Mouse (Mus musculus) spleen, adult 2 months (tissue): ENCODE results near the gene Olfr890. TPM values are rescaled to one million over a fixed set of nuclear protein-coding genes. Genes with fewer than 3 reads are reported as not detected.
"Not testable (repeated sequence)": the region's sequence is repeated elsewhere in the genome, so short reads cannot be mapped to it uniquely, and the experiment has no call there.

Experiments
- DNase-seq, 2 experiments: peaks; one replicate each; pipeline versions ENCODE4 v3.0.0 to v3.0.0-alpha.2; 2012 to 2021; ENCODE audit warnings: low spot score in 2 of 2, low read depth in 1 of 2
- H3K27ac ChIP-seq: fragments of 200-500 bp; 2 replicates; pipeline ENCODE4 v1.5.1; 2012; ENCODE audit warnings: low read length, inconsistent platforms; ENCODE audit not compliant: insufficient read depth
- H3K27me3 ChIP-seq: fragments of 200-500 bp; 2 replicates; pipeline ENCODE4 v1.6.1; 2012; ENCODE audit warnings: mild to moderate bottlenecking, moderate library complexity, low read length, inconsistent platforms; ENCODE audit not compliant: control insufficient read depth, insufficient read depth
- H3K36me3 ChIP-seq: fragments of 200-500 bp; 2 replicates; pipeline ENCODE4 v1.6.1; 2012; ENCODE audit warnings: mild to moderate bottlenecking, low read length, inconsistent platforms; ENCODE audit not compliant: control insufficient read depth, insufficient read depth
- H3K4me1 ChIP-seq: fragments of 200-500 bp; 2 replicates; pipeline ENCODE4 v1.6.1; 2011; ENCODE audit warnings: inconsistent platforms; ENCODE audit not compliant: control insufficient read depth, insufficient read depth, insufficient read length
- H3K4me3 ChIP-seq: fragments of 200-500 bp; 2 replicates; pipeline ENCODE4 v1.5.1; 2011; ENCODE audit warnings: mild to moderate bottlenecking, inconsistent platforms; ENCODE audit not compliant: insufficient read depth, insufficient read length; ENCODE audit errors: extremely low read depth
- CTCF ChIP-seq: fragments of 200-500 bp; IDR thresholded peaks from 2 replicates; pipeline ENCODE4 v1.5.1; 2011; ENCODE audit warnings: mild to moderate bottlenecking, inconsistent platforms; ENCODE audit not compliant: insufficient read depth, insufficient read length, insufficient replicate concordance; ENCODE audit errors: extremely low read depth
- POLR2A ChIP-seq: fragments of 200-500 bp; IDR thresholded peaks from 2 replicates; pipeline ENCODE4 v1.6.1; 2011; ENCODE audit warnings: low read depth, low read length, inconsistent platforms
- WGBS: fragments of 180-500 bp; shearing (Covaris S2); methylation state at CpG from one replicate; pipeline ENCODE4 v1.1.7; 2018; 5-methylcytosine and 5-hydroxymethylcytosine counted together
- polyA plus RNA-seq: library from polyadenylated mRNA; depleted of rRNA; stranded (reverse); fragments of >200 nt; gene quantifications from 2 replicates; pipeline ENCODE4 v1.2.3, GENCODE M21; 2012; rRNA removed

Gene Olfr890
- polyA plus RNA-seq = not detected in 2 replicates

DNA sequence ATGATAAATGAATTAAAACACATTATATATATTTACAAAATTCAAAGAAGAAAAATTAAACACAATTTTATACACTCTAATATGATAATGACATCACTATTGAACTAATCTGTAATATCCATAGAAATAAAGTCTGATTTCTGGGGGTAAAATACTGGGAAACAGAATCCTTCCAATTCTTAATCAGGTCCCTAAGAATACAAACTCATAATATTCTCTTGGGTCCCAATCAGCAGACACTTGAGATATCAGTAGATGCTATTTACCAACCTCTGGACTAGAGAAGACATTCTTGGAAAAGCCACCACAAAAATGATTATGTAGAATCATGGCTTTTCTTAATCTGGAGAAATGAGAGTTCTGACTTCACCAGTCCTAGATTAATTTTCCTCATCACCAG, at the start of gene Olfr890:
Gene Olfr890, plus strand, starts transcription at position 301 of the 400 bp plus-strand sequence.
- DNase-seq = no peak
- Histone ChIP-seq H3K4me1 (no peaks in the 10 kb centered on the region), H3K36me3 (no peaks in the 10 kb centered on the region), H3K27me3 (no peaks in the 10 kb centered on the region), H3K4me3 (no peak within 1 kb of the TSS), H3K27ac (no peak within 1 kb of the TSS)
- TF ChIP-seq CTCF (no peak), POLR2A (no peak)

DNA sequence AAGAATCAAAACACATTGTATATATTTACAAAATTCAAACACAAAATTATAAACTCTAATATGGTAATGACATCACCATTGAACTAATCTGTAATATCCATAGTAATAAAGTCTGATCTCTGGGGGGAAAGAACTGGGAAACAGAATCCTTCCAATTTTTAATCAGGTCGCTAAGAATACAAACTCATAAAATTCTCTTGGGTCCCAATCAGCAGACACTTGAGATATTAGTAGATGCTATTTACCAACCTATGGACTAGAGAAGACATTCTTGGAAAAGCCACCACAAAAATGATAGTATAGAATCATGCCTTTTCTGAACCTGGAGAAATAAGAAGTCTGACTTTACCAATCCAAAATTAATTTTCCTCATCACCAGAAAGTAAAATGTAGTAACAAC, 34.5 kb upstream of the Olfr890 start, which contains the start of gene Olfr888:
Gene Olfr888, plus strand, starts transcription at position 301 of the 400 bp plus-strand sequence.
- H3K36me3 ChIP-seq = no peaks in the 10 kb centered on the region
- 72% methylated on average over 1 of the region's 1 CpGs for WGBS
- DNase-seq = no peak
- no peak within 1 kb of the TSS for H3K27ac ChIP-seq
- no peaks in the 10 kb centered on the region for H3K4me1 ChIP-seq
- H3K4me3 ChIP-seq = no peak within 1 kb of the TSS
- TF ChIP-seq POLR2A (no peak), CTCF (no peak)
- no peaks in the 10 kb centered on the region for H3K27me3 ChIP-seq

DNA sequence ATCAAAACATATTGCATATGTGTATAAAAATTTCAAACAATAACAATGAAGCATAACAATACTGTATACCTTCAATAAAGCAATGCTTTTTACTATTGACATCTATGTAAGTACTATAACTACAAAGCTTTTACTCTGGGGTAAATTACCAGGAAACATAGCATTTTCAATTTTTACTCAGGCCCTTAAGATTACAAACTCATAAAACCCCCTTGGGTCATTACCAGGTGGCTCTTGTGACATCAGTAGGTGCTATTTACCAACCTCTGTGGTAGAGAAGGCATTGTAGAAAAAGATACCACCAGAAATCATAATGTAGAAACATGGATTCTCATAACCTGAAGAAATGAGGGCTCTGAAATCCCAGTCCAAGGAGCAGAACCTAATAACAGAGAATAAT, 27.4 kb upstream of the Olfr890 start, which contains the start of gene Olfr889:
Gene Olfr889, plus strand, starts transcription at position 301 of the 400 bp plus-strand sequence.
- Histone ChIP-seq H3K27me3 (no peaks in the 10 kb centered on the region), H3K27ac (no peak within 1 kb of the TSS), H3K4me3 (no peak within 1 kb of the TSS), H3K4me1 (no peaks in the 10 kb centered on the region), H3K36me3 (no peaks in the 10 kb centered on the region)
- TF ChIP-seq POLR2A (no peak), CTCF (no peak)
- DNase-seq = no peak

DNA sequence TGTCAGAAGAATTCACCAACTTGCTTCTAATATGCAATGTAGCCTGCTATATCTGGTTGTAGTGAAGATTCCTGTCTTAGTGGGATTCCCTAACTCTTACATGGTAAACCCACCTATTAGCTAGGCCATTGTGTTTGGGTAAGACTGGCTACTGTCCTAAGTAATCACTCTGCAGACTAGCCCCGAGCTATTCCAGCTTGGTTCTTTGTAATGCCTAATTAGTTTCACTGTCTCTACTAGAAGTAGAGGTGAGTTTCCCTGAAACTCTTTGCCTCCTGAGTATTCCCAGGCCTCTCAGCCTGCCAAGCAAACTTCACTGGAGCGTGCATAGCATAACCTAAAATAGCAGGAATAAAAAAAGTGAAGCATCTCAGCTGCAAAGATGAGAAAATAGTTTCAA, 26.0 kb downstream of the Olfr890 start:
- not testable (repeated sequence) for H3K4me1 ChIP-seq, H3K27me3 ChIP-seq, DNase-seq, H3K36me3 ChIP-seq, H3K27ac ChIP-seq, H3K4me3 ChIP-seq
- WGBS = 38% methylated on average over 2 of the region's 2 CpGs

DNA sequence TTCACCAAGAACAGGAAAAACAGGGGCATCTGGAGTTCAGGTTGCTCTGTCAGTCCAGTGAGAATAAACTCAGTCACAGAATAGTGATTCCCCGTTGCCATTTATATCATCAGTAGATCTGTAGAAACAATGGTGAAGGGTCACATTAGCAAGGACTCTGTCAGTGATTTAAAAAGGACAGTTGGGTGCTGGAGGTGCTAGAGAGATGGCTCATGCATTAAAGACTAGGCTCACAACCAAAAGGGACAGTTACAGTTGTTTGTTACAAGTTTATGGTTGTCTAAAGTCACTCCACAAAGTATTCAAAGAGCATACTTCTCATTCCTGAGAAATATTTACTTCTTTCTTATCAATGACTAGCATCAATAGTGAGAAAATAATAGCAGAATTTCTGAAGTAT, 38.4 kb downstream of the Olfr890 start, which contains the start of gene Olfr891:
Gene Olfr891, minus strand, starts transcription at position 101 of the 400 bp plus-strand sequence.
- H3K4me1 ChIP-seq = no peaks in the 10 kb centered on the region
- no peak within 1 kb of the TSS for H3K4me3 ChIP-seq
- WGBS = 80% methylated on average over 1 of the region's 1 CpGs
- no peaks in the 10 kb centered on the region for H3K36me3 ChIP-seq
- TF ChIP-seq CTCF (no peak), POLR2A (no peak)
- no peak within 1 kb of the TSS for H3K27ac ChIP-seq
- DNase-seq = no peak
- no peaks in the 10 kb centered on the region for H3K27me3 ChIP-seq

Other genes with a start within 250 kb of the Olfr890 start
- not detected in 2 replicates for gene Olfr145, start 245.8 kb upstream of the Olfr890 start, polyA plus RNA-seq
- not detected in 2 replicates for gene Olfr878, start 224.7 kb upstream of the Olfr890 start, polyA plus RNA-seq
- gene Olfr881, start 150.7 kb upstream of the Olfr890 start, polyA plus RNA-seq = not detected in 2 replicates
- gene Olfr883, start 116.7 kb upstream of the Olfr890 start, polyA plus RNA-seq = not detected in 2 replicates
- not detected in 2 replicates for gene Olfr884, start 96.0 kb upstream of the Olfr890 start, polyA plus RNA-seq
- gene Olfr885, start 81.2 kb upstream of the Olfr890 start, polyA plus RNA-seq = not detected in 2 replicates
- not detected in 2 replicates for gene Olfr887, start 58.4 kb upstream of the Olfr890 start, polyA plus RNA-seq
- not detected in 2 replicates for gene Olfr888, start 34.4 kb upstream of the Olfr890 start, polyA plus RNA-seq
- not detected in 2 replicates for gene Olfr889, start 27.3 kb upstream of the Olfr890 start, polyA plus RNA-seq
- gene Olfr891, start 38.3 kb downstream of the Olfr890 start, polyA plus RNA-seq = not detected in 2 replicates
- gene Olfr893, start 65.8 kb downstream of the Olfr890 start, polyA plus RNA-seq = not detected in 2 replicates
- not detected in 2 replicates for gene Olfr894, start 75.5 kb downstream of the Olfr890 start, polyA plus RNA-seq
- gene Olfr143, start 110.3 kb downstream of the Olfr890 start, polyA plus RNA-seq = not detected in 2 replicates
- not detected in 2 replicates for gene Olfr895, start 125.3 kb downstream of the Olfr890 start, polyA plus RNA-seq
- not detected in 2 replicates for gene Olfr896-ps1, start 148.6 kb downstream of the Olfr890 start, polyA plus RNA-seq
- not detected in 2 replicates for gene Olfr25, start 186.5 kb downstream of the Olfr890 start, polyA plus RNA-seq
- gene Olfr898, start 205.9 kb downstream of the Olfr890 start, polyA plus RNA-seq = not detected in 2 replicates
- gene Olfr250, start 224.4 kb downstream of the Olfr890 start, polyA plus RNA-seq = not detected in 2 replicates
- not detected in 2 replicates for gene Olfr251, start 234.6 kb downstream of the Olfr890 start, polyA plus RNA-seq